Mouse (Mus musculus) ES-E14 (cell line): ENCODE results near the gene Zyg11b. TPM values are rescaled to one million over a fixed set of nuclear protein-coding genes. Genes with fewer than 3 reads are reported as not detected.

Experiments
- DNase-seq: peaks from one replicate; pipeline ENCODE4 v3.0.0-alpha.2; 2013; ENCODE audit warnings: low read depth, low spot score
- H3K27ac ChIP-seq: 2 replicates; pipeline ENCODE4 v1.5.1; 2012; ENCODE audit warnings: low read depth, mild to moderate bottlenecking, low read length, moderate library complexity, mixed read lengths; ENCODE audit not compliant: poor library complexity, insufficient read depth, severe bottlenecking
- H3K36me3 ChIP-seq: 2 replicates; pipeline ENCODE4 v1.6.1; 2012; ENCODE audit warnings: mild to moderate bottlenecking, low read length, moderate library complexity, mixed read lengths; ENCODE audit not compliant: control insufficient read depth, poor library complexity, insufficient read depth, severe bottlenecking
- H3K4me1 ChIP-seq, 2 experiments: fragments of 150-350 bp in 1 of 2; sonication (generic) in 1 of 2; 2 replicates each; pipeline ENCODE4 v1.6.1; 2012; ENCODE audit warnings: low read length in 2 of 2, mild to moderate bottlenecking in 1 of 2, mixed read lengths in 1 of 2; ENCODE audit not compliant: control insufficient read depth in 2 of 2, insufficient read depth in 2 of 2, poor library complexity in 1 of 2
- H3K4me3 ChIP-seq, 2 experiments: fragments of 150-350 bp in 1 of 2; sonication (generic) in 1 of 2; 2 replicates each; pipeline ENCODE4 v1.5.1; 2012; ENCODE audit warnings: low read length in 2 of 2, low read depth in 1 of 2, mild to moderate bottlenecking in 1 of 2, mixed read lengths in 1 of 2; ENCODE audit not compliant: insufficient read depth in 1 of 2, poor library complexity in 1 of 2, severe bottlenecking in 1 of 2
- H3K9ac ChIP-seq: 2 replicates; pipeline ENCODE4 v1.6.1; 2012; ENCODE audit warnings: low read depth, mild to moderate bottlenecking, low read length, mixed read lengths; ENCODE audit not compliant: poor library complexity, insufficient read depth, severe bottlenecking
- H3K9me3 ChIP-seq: fragments of 150-350 bp; sonication (generic); 2 replicates; pipeline ENCODE4 v1.6.1; 2012; ENCODE audit warnings: low read depth, mild to moderate bottlenecking, low read length; ENCODE audit not compliant: control insufficient read depth, insufficient read depth
- CHD2 ChIP-seq: IDR thresholded peaks from 2 replicates; pipeline ENCODE4 v1.6.1; 2014; ENCODE audit warnings: mild to moderate bottlenecking, low read depth, low read length, inconsistent platforms
- HCFC1 ChIP-seq: IDR thresholded peaks from 2 replicates; pipeline ENCODE4 v1.6.1; 2012; ENCODE audit warnings: low read length, inconsistent platforms, borderline replicate concordance; ENCODE audit not compliant: insufficient read depth
- MAFK ChIP-seq: IDR thresholded peaks from 2 replicates; pipeline ENCODE4 v1.6.1; 2014; ENCODE audit warnings: mild to moderate bottlenecking, low read depth, low read length, inconsistent platforms; ENCODE audit not compliant: insufficient read depth
- ZC3H11A ChIP-seq: IDR thresholded peaks from 2 replicates; pipeline ENCODE4 v1.6.1; 2012; ENCODE audit warnings: low read depth, mild to moderate bottlenecking, inconsistent platforms, low read length, borderline replicate concordance
- ZNF384 ChIP-seq: IDR thresholded peaks from 2 replicates; pipeline ENCODE4 v1.6.1; 2012; ENCODE audit warnings: low read depth, low read length, inconsistent platforms
- in situ Hi-C, 2 experiments: fragments of 600-800 bp; cut with MboI; formaldehyde crosslinking; loops; one replicate each; pipeline ENCODE4 v1.15.1; 2025; ENCODE audit warnings: low sequenced_read_pairs in 2 of 2, inconsistent platforms in 1 of 2; ENCODE audit not compliant: unreplicated experiment in 2 of 2
- total RNA-seq: library from RNA; depleted of rRNA; stranded (reverse); fragments of 300-350 nt; gene quantifications from 2 replicates; pipeline ENCODE4 v1.2.3, GENCODE M21; 2012

The Zyg11b gene
- total RNA-seq, 1 experiment: 13.3 TPM

DNA sequence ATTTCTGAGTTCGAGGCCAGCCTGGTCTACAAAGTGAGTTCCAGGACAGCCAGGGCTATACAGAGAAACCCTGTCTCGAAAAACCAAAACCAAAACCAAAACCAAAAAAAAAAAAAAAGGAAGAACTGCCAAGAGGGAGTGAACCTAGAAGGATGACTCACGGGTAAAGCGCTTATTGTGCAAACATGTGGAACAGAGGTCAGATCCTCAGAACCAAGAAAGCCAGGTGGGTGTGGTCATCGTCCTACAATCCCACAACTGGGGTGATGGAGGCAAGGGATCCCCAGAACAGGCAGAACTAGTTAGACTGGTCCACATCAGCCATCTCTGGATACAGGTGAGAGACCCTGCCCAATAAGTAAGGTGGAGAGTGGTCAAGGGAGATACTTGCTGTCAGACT, 46.2 kb upstream of the Zyg11b start:
- H3K9ac ChIP-seq: no peak overlapping the region
- no peaks in the 10 kb centered on the region for H3K36me3 ChIP-seq
- no peaks in the 10 kb centered on the region for H3K9me3 ChIP-seq
- TF ChIP-seq HCFC1: no peak
- no peak for TF ChIP-seq ZC3H11A
- 0 out of 2 replicates have a peak, but pooled peaks have one; percentile 25 for TF ChIP-seq ZNF384
- in situ Hi-C loops: no loop called here
- DNase-seq: no peak
- no peak overlapping the region for H3K4me3 ChIP-seq
- peaks cover 9 to 25% of the 10 kb centered on the region in 2 experiments for H3K4me1 ChIP-seq
- no peak overlapping the region; the same call in 1 of the 2 replicates for H3K27ac ChIP-seq

GRCm38 (mm10) chr4:108345826-108346225, 44.9 kb upstream of the Zyg11b start:
- no peak for TF ChIP-seq ZC3H11A
- TF ChIP-seq CHD2: no peak
- TF ChIP-seq ZNF384: no peak
- TF ChIP-seq MAFK: no peak
- TF ChIP-seq HCFC1: no peak
- H3K9ac ChIP-seq: no peak overlapping the region
- no peak for DNase-seq
- no peak overlapping the region for H3K4me3 ChIP-seq
- H3K4me1 ChIP-seq: peaks cover 9 to 23% of the 10 kb centered on the region in 2 experiments
- H3K9me3 ChIP-seq: no peaks in the 10 kb centered on the region
- H3K27ac ChIP-seq: no peak overlapping the region
- in situ Hi-C loops: no loop called here
- no peaks in the 10 kb centered on the region; the same call in 1 of the 2 replicates for H3K36me3 ChIP-seq

DNA sequence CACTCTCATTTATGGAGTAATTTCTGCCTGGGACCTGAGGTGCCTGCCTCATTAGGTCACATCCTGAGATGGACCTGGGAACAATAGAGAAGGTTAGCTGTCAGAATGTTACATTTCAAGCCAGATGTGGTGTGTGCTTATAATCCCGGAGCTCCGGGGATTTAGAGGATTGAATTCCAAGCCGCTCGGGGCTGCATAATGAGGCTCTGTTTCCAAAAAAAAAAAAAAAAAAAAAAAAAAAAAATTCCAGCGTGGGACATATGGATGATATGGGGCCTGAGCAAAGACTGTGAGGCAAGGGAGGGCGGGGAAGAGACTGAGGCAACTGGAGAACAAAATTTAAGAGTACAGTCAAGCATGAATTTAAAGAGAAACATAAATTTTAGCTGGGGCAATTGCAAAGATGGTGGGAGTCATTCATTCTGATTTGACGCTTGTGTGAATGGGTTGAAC, 43.8 kb upstream of the Zyg11b start:
- Histone ChIP-seq H3K9ac (no peak overlapping the region), H3K4me1 (peaks cover 5 to 20% of the 10 kb centered on the region in 2 experiments; a peak in 3 of 4 replicates), H3K36me3 (peaks cover 4% of the 10 kb centered on the region; the same call in 1 of the 2 replicates), H3K27ac (no peak overlapping the region), H3K9me3 (no peaks in the 10 kb centered on the region), H3K4me3 (no peak overlapping the region)
- DNase-seq: no peak
- TF ChIP-seq ZNF384 (0 out of 2 replicates have a peak, but pooled peaks have one; percentile 55), CHD2 (no peak)
- in situ Hi-C loops: no loop called here

DNA sequence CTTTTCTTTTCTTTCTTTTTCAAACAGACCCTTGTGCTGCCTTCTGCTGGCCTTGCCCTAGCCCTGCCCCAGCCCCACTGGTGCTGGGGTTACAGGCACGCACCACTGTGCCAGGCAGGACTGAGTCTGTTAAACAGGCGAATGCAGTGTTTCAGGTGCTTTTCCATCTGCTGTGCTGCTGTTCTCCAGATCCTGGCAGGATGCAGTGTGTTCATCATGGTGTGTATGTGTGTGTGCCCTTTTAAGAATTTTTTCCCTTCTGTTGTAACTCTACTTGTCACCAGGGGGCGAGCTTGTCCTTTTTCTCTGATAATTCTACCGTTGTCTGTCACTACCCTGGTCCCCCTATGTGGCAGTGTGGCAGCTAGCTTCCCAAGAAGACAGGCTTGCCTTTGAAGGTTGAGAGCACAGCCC, 38.4 kb upstream of the Zyg11b start:
- peak; percentile 79 for DNase-seq
- Histone ChIP-seq H3K4me3 (peak overlapping the region; percentile 14 to 17; a peak in 1 of 4 replicates), H3K4me1 (peaks cover 10 to 14% of the 10 kb centered on the region in 2 experiments), H3K9me3 (no peaks in the 10 kb centered on the region), H3K36me3 (peaks cover 10% of the 10 kb centered on the region), H3K27ac (peak overlapping the region; percentile 62), H3K9ac (no peak overlapping the region)
- in situ Hi-C loops: no loop called here
- TF ChIP-seq ZNF384 (no peak), ZC3H11A (peak; percentile 74)

GRCm38 (mm10) chr4:108338811-108339210, 37.9 kb upstream of the Zyg11b start:
- H3K36me3 ChIP-seq: peaks cover 11% of the 10 kb centered on the region
- H3K27ac ChIP-seq: peak overlapping the region; percentile 62

More at GRCm38 (mm10) chr4:108338811-108339210, 37.9 kb upstream of the Zyg11b start:
- Histone ChIP-seq H3K9ac (peak overlapping the region; percentile 12; the same call in 1 of the 2 replicates), H3K4me3 (no peak overlapping the region), H3K9me3 (no peaks in the 10 kb centered on the region), H3K4me1 (peaks cover 10 to 16% of the 10 kb centered on the region in 2 experiments)
- DNase-seq: no peak
- no peak for TF ChIP-seq ZC3H11A
- TF ChIP-seq CHD2: no peak
- TF ChIP-seq HCFC1: no peak
- TF ChIP-seq MAFK: no peak
- TF ChIP-seq ZNF384: no peak
- in situ Hi-C loops: no loop called here
